Mouse (Mus musculus): Measurements from ENCODE around the gene Tec. TPM values are rescaled to one million over a fixed set of nuclear protein-coding genes. Genes with fewer than 3 reads are reported as not detected.

The Tec gene
- polyA plus RNA-seq, 1 experiment from 2014 or later: 3.3 TPM

- no peaks in the 10 kb centered on the region for H3K36me3 ChIP-seq (ENCODE audit: control insufficient read depth, insufficient read depth, low read length)
- no peaks in the 10 kb centered on the region for H3K9me3 ChIP-seq (ENCODE audit: control insufficient read depth, low read length)
- no peak overlapping the region for H3K27ac ChIP-seq (ENCODE audit: low read depth, low read length)
- ATAC-seq (ENCODE audit: low FRiP score) (no peak), DNase-seq (ENCODE audit: low spot score, missing footprints) (no peak)
- no peak overlapping the region for H3K4me3 ChIP-seq (ENCODE audit: low read depth, low read length)
- no peaks in the 10 kb centered on the region for H3K4me1 ChIP-seq (ENCODE audit: control insufficient read depth, insufficient read depth, low read length)
- no peak overlapping the region for H3K9ac ChIP-seq (ENCODE audit: low read length)
- H3K27me3 ChIP-seq (ENCODE audit: control insufficient read depth, insufficient read depth, low read length): no peaks in the 10 kb centered on the region
- H3K4me2 ChIP-seq: no peak overlapping the region
- 18% methylated on average over 5 of the region's 5 CpGs for WGBS
Measured at GRCm38 (mm10) chr5:72879736-72880135, 11.5 kb upstream of the Tec start.

DNA sequence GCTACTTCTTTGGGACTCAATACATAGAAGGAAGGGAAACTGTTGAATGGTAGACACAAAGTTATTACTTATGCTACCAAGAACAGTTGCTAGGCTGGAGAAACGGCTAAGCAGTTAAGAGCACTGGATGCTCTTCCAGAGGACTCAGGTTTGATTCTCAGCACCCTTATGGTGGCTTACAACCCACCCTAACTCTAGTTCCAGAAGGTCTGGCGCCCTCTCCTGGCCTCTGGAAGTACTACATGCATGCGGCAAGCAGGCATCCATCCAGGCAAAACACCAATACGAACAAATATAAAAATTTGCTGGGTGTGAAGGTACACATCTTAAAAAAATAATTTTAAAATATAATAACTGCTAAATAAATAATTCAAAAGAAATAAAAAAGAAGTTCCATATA, 2.8 kb upstream of the Tec start:
- Histone ChIP-seq H3K4me3 (ENCODE audit: low read depth, low read length) (no peak overlapping the region), H3K4me1 (ENCODE audit: control insufficient read depth, insufficient read depth, low read length) (peaks cover 2% of the 10 kb centered on the region; the same call in 1 of the 2 replicates), H3K27ac (ENCODE audit: low read depth, low read length) (no peak overlapping the region), H3K9me3 (ENCODE audit: control insufficient read depth, low read length) (no peaks in the 10 kb centered on the region), H3K36me3 (ENCODE audit: control insufficient read depth, insufficient read depth, low read length) (no peaks in the 10 kb centered on the region), H3K4me2 (no peak overlapping the region), H3K9ac (ENCODE audit: low read length) (no peak overlapping the region), H3K27me3 (ENCODE audit: control insufficient read depth, insufficient read depth, low read length) (peaks cover 17% of the 10 kb centered on the region)
- WGBS: 81% methylated on average over 4 of the region's 4 CpGs
- no peak for ATAC-seq (ENCODE audit: low FRiP score)
- no peak for DNase-seq (ENCODE audit: low spot score, missing footprints)

DNA sequence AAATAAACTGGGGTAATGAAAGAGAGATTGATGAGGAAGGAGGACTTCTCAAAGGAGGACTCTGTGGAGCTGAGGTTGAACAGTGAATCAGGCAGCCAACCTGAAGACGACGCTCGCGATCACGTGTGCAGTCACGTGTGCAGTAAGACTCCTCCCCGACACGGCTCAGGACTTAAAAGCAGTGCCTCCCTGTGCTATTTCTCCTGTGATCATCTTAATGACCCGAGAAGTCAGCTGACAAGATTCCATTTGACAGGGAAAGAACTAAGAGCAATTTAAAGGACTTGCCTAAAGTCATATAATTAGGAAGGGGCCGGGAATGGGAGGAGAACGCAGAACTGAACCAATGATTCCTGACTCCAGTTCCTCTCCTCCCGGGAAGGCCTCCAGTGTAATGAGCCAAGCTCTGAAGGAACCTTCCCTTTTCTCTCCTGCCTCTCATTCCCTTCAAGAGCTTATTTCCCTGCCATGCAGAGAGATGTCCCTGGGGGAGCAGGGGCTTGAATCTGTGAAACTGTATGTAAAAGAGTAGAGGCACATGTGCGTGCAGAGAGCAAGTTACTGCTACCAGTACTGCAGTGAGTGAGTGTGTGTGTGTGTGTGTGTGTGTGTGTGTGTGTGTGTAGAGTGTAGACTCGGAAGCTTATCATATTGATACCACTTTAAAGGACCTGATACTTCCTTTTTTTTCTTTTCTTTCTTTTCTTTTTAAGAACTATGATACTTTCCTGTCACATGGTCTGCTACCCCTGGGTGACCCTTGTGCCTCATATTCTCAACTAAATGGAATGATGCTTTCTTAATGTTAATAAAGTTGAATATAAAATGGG, 1.7 kb upstream of the Tec start:
- no peaks in the 10 kb centered on the region for H3K9me3 ChIP-seq (ENCODE audit: control insufficient read depth, low read length)
- no peak overlapping the region for H3K4me2 ChIP-seq
- no peak overlapping the region for H3K4me3 ChIP-seq (ENCODE audit: low read depth, low read length)
- H3K27ac ChIP-seq (ENCODE audit: low read depth, low read length): no peak overlapping the region
- no peak for DNase-seq (ENCODE audit: low spot score, missing footprints)
- H3K27me3 ChIP-seq (ENCODE audit: control insufficient read depth, insufficient read depth, low read length): peaks cover 17% of the 10 kb centered on the region
- H3K36me3 ChIP-seq (ENCODE audit: control insufficient read depth, insufficient read depth, low read length): no peaks in the 10 kb centered on the region
- ATAC-seq (ENCODE audit: low FRiP score): no peak
- H3K9ac ChIP-seq (ENCODE audit: low read length): no peak overlapping the region
- WGBS: 79% methylated on average over 14 of the region's 14 CpGs
- H3K4me1 ChIP-seq (ENCODE audit: control insufficient read depth, insufficient read depth, low read length): peaks cover 2% of the 10 kb centered on the region; the same call in 1 of the 2 replicates

- H3K9ac ChIP-seq (ENCODE audit: low read length): no peak overlapping the region
- no peaks in the 10 kb centered on the region for H3K36me3 ChIP-seq (ENCODE audit: control insufficient read depth, insufficient read depth, low read length)
- no peak overlapping the region for H3K27ac ChIP-seq (ENCODE audit: low read depth, low read length)
- H3K4me3 ChIP-seq (ENCODE audit: low read depth, low read length): no peak overlapping the region; the same call in 1 of the 2 replicates
- WGBS: 26% methylated on average over 16 of the region's 16 CpGs
- peaks cover 17% of the 10 kb centered on the region for H3K27me3 ChIP-seq (ENCODE audit: control insufficient read depth, insufficient read depth, low read length)
- peak; percentile 83 for DNase-seq (ENCODE audit: low spot score, missing footprints)
- H3K4me1 ChIP-seq (ENCODE audit: control insufficient read depth, insufficient read depth, low read length): peaks cover 2% of the 10 kb centered on the region; the same call in 1 of the 2 replicates
- no peak for ATAC-seq (ENCODE audit: low FRiP score)
- H3K9me3 ChIP-seq (ENCODE audit: control insufficient read depth, low read length): no peaks in the 10 kb centered on the region
- no peak overlapping the region for H3K4me2 ChIP-seq
Measured at GRCm38 (mm10) chr5:72867036-72867672, 1.1 kb downstream of the Tec start.

- Histone ChIP-seq H3K9me3 (ENCODE audit: control insufficient read depth, low read length) (no peaks in the 10 kb centered on the region), H3K9ac (ENCODE audit: low read length) (no peak overlapping the region), H3K27me3 (ENCODE audit: control insufficient read depth, insufficient read depth, low read length) (peaks cover 17% of the 10 kb centered on the region), H3K4me1 (ENCODE audit: control insufficient read depth, insufficient read depth, low read length) (peaks cover 2% of the 10 kb centered on the region; the same call in 1 of the 2 replicates), H3K4me3 (ENCODE audit: low read depth, low read length) (no peak overlapping the region), H3K27ac (ENCODE audit: low read depth, low read length) (no peak overlapping the region), H3K4me2 (no peak overlapping the region), H3K36me3 (ENCODE audit: control insufficient read depth, insufficient read depth, low read length) (no peaks in the 10 kb centered on the region)
- WGBS: 60% methylated on average over 6 of the region's 6 CpGs
- ATAC-seq (ENCODE audit: low FRiP score): no peak
- no peak for DNase-seq (ENCODE audit: low spot score, missing footprints)
Measured at GRCm38 (mm10) chr5:72866260-72866905, 1.9 kb downstream of the Tec start.

GRCm38 (mm10) chr5:72864654-72865178, 3.6 kb downstream of the Tec start:
- ATAC-seq (ENCODE audit: low FRiP score): no peak
- WGBS: 74% methylated on average over 3 of the region's 3 CpGs
- no peak for DNase-seq (ENCODE audit: low spot score, missing footprints)

DNA sequence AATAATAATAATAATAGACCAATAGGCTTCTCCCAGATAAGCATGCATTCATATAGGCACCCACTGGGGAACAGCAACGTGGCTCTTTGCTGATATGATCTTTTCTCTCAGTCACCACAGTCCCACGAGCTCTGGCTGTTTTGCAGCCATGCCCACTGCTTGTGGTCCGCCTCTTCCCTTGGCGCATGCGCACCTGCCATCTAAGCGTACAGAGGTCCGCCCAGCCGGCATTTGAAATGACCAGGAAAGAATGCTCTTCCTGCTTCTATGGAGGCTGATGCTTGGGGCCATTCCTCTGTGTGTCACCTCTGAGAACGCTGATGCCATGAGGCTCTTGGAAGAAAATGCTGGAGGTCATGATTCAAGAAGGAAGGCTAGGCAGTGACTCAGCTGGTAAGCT, 5.1 kb downstream of the Tec start:
- DNase-seq (ENCODE audit: low spot score, missing footprints) (no peak), ATAC-seq (ENCODE audit: low FRiP score) (no peak)
- Histone ChIP-seq H3K27me3 (ENCODE audit: control insufficient read depth, insufficient read depth, low read length) (peaks cover 17% of the 10 kb centered on the region), H3K4me1 (ENCODE audit: control insufficient read depth, insufficient read depth, low read length) (peaks cover 2% of the 10 kb centered on the region; the same call in 1 of the 2 replicates), H3K9ac (ENCODE audit: low read length) (no peak overlapping the region), H3K4me3 (ENCODE audit: low read depth, low read length) (no peak overlapping the region), H3K27ac (ENCODE audit: low read depth, low read length) (no peak overlapping the region), H3K36me3 (ENCODE audit: control insufficient read depth, insufficient read depth, low read length) (no peaks in the 10 kb centered on the region), H3K9me3 (ENCODE audit: control insufficient read depth, low read length) (no peaks in the 10 kb centered on the region), H3K4me2 (no peak overlapping the region)
- WGBS: 90% methylated on average over 9 of the region's 9 CpGs

More at GRCm38 (mm10) chr5:72864654-72865178, 3.6 kb downstream of the Tec start:
- no peaks in the 10 kb centered on the region for H3K36me3 ChIP-seq (ENCODE audit: control insufficient read depth, insufficient read depth, low read length)
- no peak overlapping the region for H3K4me3 ChIP-seq (ENCODE audit: low read depth, low read length)
- H3K9ac ChIP-seq (ENCODE audit: low read length): no peak overlapping the region
- H3K27ac ChIP-seq (ENCODE audit: low read depth, low read length): no peak overlapping the region
- H3K4me1 ChIP-seq (ENCODE audit: control insufficient read depth, insufficient read depth, low read length): peaks cover 2% of the 10 kb centered on the region; the same call in 1 of the 2 replicates
- H3K27me3 ChIP-seq (ENCODE audit: control insufficient read depth, insufficient read depth, low read length): peaks cover 17% of the 10 kb centered on the region
- H3K9me3 ChIP-seq (ENCODE audit: control insufficient read depth, low read length): no peaks in the 10 kb centered on the region
- H3K4me2 ChIP-seq: no peak overlapping the region

DNA sequence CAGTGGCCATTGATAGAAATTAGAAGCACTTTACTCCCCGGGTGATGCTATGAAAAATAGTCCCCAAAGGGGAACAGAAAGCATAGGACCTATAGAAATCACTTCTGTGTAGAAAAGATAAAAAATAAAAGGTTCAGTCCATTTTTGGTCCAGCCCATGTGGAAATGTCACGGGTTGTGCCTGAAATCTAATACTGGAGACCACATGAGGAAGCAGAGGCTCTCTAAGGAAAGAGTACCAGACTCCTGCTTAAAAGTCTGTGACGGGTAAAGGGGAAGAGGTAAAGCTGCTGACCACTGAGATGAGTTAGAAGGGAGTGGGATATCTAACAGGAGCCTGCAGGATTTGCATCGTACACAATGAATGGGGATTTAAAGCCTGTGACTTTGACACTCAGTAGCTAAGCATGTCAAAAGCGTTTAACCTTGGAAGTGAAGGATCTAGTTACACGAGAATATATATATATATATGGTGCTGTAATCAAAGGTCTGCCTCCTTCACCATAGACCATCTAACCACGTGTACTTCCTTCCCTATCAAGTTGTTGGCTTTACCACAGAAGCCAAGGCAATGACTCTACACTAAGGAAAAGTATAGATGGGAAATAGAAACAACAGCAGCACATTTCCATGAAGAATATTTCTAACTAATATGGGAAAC, 6.4 kb downstream of the Tec start:
- peaks cover 4% of the 10 kb centered on the region; the same call in 1 of the 2 replicates for H3K27me3 ChIP-seq (ENCODE audit: control insufficient read depth, insufficient read depth, low read length)
- no peak for ATAC-seq (ENCODE audit: low FRiP score)
- 78% methylated on average over 7 of the region's 7 CpGs for WGBS

More for the DNA sequence above, 6.4 kb downstream of the Tec start:
- Histone ChIP-seq H3K4me1 (ENCODE audit: control insufficient read depth, insufficient read depth, low read length) (no peaks in the 10 kb centered on the region), H3K9me3 (ENCODE audit: control insufficient read depth, low read length) (no peaks in the 10 kb centered on the region), H3K9ac (ENCODE audit: low read length) (no peak overlapping the region), H3K36me3 (ENCODE audit: control insufficient read depth, insufficient read depth, low read length) (no peaks in the 10 kb centered on the region), H3K4me3 (ENCODE audit: low read depth, low read length) (no peak overlapping the region), H3K27ac (ENCODE audit: low read depth, low read length) (no peak overlapping the region), H3K4me2 (no peak overlapping the region)
- peak; percentile 65 for DNase-seq (ENCODE audit: low spot score, missing footprints)
